Mouse (Mus musculus) embryonic facial prominence, embryonic 14.5 days (tissue): Measurements from ENCODE around the gene Yipf2. TPM values are rescaled to one million over a fixed set of nuclear protein-coding genes. Genes with fewer than 3 reads are reported as not detected.

Experiments used
- ATAC-seq: fragments of 200-750 bp; cut with Nextera tagmentation; 2 replicates; pipeline ENCODE4 v1.8.0; 2017; ENCODE audit warnings: low read depth, moderate number of reproducible peaks, moderate TSS enrichment
- DNase-seq: peaks from one replicate; pipeline ENCODE4 v3.0.0-alpha.2; 2015; ENCODE audit warnings: low spot score
- H3K27ac ChIP-seq: fragments of 300-500 bp; sonication (generic); replicated peaks from 2 replicates; pipeline ENCODE4 v1.5.1; 2014; ENCODE audit warnings: low read depth, mild to moderate bottlenecking, low read length, moderate library complexity
- H3K27me3 ChIP-seq: fragments of 300-500 bp; sonication (generic); replicated peaks from 2 replicates; pipeline ENCODE4 v1.6.1; 2014; ENCODE audit warnings: low read length; ENCODE audit not compliant: control insufficient read depth, insufficient read depth
- H3K36me3 ChIP-seq: fragments of 300-500 bp; sonication (generic); 2 replicates; pipeline ENCODE4 v1.6.1; 2014; ENCODE audit warnings: low read length, mixed read lengths; ENCODE audit not compliant: control insufficient read depth, insufficient read depth
- H3K4me1 ChIP-seq: fragments of 300-500 bp; sonication (generic); 2 replicates; pipeline ENCODE4 v1.6.1; 2014; ENCODE audit warnings: antibody characterized with exemption, low read length; ENCODE audit not compliant: control insufficient read depth, insufficient read depth
- H3K4me2 ChIP-seq: fragments of 300-500 bp; sonication (generic); 2 replicates; pipeline ENCODE4 v1.6.1; 2014; ENCODE audit warnings: low read depth, mild to moderate bottlenecking, low read length, moderate library complexity, mixed read lengths
- H3K4me3 ChIP-seq: fragments of 300-500 bp; sonication (generic); 2 replicates; pipeline ENCODE4 v1.5.1; 2014; ENCODE audit warnings: low read depth, mild to moderate bottlenecking, low read length
- H3K9ac ChIP-seq: fragments of 300-500 bp; sonication (generic); 2 replicates; pipeline ENCODE4 v1.6.1; 2014; ENCODE audit warnings: low read depth, mild to moderate bottlenecking, low read length, moderate library complexity, mixed read lengths
- H3K9me3 ChIP-seq: fragments of 300-500 bp; sonication (generic); 2 replicates; pipeline ENCODE4 v1.6.1; 2016; ENCODE audit warnings: low read length; ENCODE audit not compliant: control insufficient read depth
- WGBS: fragments of 180-500 bp; shearing (Covaris S2); extraction: QIAGEN DNeasy Blood & Tissue Kit; methylation state at CpG from one replicate; pipeline ENCODE4 v1.1.7; 2014; 5-methylcytosine and 5-hydroxymethylcytosine counted together
- polyA plus RNA-seq: library from polyadenylated mRNA; unstranded; fragments of >200 nt; fragmentation: Nextera tagmentation; extraction: Ambion mirVana; gene quantifications from 2 replicates; pipeline ENCODE4 v1.2.1, GENCODE M21; 2014

The Yipf2 gene
- polyA plus RNA-seq, 1 experiment from 2014 or later, result 16.0 TPM

- no peaks in the 10 kb centered on the region for H3K27me3 ChIP-seq
- DNase-seq (no peak), ATAC-seq (no peak)
- H3K27ac ChIP-seq, result no peak overlapping the region
- 0 out of 2 replicates have a peak, but pooled peaks cover 14% of the 10 kb centered on the region for H3K36me3 ChIP-seq
- no peak overlapping the region for H3K4me3 ChIP-seq
- H3K4me1 ChIP-seq, result peaks cover 9% of the 10 kb centered on the region; the same call in 1 of the 2 replicates
- no peak overlapping the region for H3K9ac ChIP-seq
- 98% methylated on average over 1 of the region's 1 CpGs for WGBS
- no peaks in the 10 kb centered on the region for H3K9me3 ChIP-seq
- H3K4me2 ChIP-seq, result no peak overlapping the region
Observed at GRCm38 (mm10) chr9:21622676-21623075, 30.0 kb upstream of the Yipf2 start.

DNA sequence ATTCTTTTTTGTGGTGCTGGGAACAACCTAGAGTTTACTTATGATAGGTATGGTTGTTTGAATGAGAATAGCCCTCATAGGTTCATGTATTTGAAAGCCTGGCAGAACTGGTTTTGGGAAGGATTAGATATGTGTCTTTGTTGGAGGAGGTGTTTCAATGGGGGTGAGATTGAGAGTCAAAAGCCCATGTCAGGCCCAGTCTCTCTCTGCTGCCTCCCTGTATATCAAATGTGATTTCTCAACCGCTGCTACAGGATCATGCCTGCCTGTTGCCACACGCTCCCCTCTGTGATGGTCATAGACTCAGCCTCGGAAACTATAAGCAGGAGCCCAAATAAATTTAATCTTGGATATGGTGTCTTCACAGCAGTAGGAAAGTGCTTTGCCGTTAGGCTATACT is 27.6 kb upstream of the Yipf2 start:
- 82% methylated on average over 4 of the region's 4 CpGs for WGBS
- no peaks in the 10 kb centered on the region for H3K27me3 ChIP-seq
- no peak overlapping the region for H3K27ac ChIP-seq
- no peak for ATAC-seq
- DNase-seq, result no peak
- no peak overlapping the region for H3K4me3 ChIP-seq
- 0 out of 2 replicates have a peak, but pooled peaks cover 14% of the 10 kb centered on the region for H3K36me3 ChIP-seq
- no peak overlapping the region for H3K4me2 ChIP-seq
- no peak overlapping the region for H3K9ac ChIP-seq
- no peaks in the 10 kb centered on the region for H3K9me3 ChIP-seq
- peaks cover 14% of the 10 kb centered on the region; the same call in 1 of the 2 replicates for H3K4me1 ChIP-seq

- 0 out of 2 replicates have a peak, but pooled peaks cover 11% of the 10 kb centered on the region for H3K36me3 ChIP-seq
- no peaks in the 10 kb centered on the region for H3K9me3 ChIP-seq
- peak overlapping the region; percentile 96 for H3K27ac ChIP-seq
- ATAC-seq (no peak), DNase-seq (peak; percentile 53)
- H3K27me3 ChIP-seq, result no peaks in the 10 kb centered on the region
- peak overlapping the region; percentile 87 for H3K9ac ChIP-seq
- peaks cover 18% of the 10 kb centered on the region; the same call in 1 of the 2 replicates for H3K4me1 ChIP-seq
- H3K4me2 ChIP-seq, result peak overlapping the region; percentile 60
- 3% methylated on average over 10 of the region's 10 CpGs for WGBS
- peak overlapping the region; percentile 84 for H3K4me3 ChIP-seq
Observed at GRCm38 (mm10) chr9:21617066-21617465, 24.4 kb upstream of the Yipf2 start.

DNA sequence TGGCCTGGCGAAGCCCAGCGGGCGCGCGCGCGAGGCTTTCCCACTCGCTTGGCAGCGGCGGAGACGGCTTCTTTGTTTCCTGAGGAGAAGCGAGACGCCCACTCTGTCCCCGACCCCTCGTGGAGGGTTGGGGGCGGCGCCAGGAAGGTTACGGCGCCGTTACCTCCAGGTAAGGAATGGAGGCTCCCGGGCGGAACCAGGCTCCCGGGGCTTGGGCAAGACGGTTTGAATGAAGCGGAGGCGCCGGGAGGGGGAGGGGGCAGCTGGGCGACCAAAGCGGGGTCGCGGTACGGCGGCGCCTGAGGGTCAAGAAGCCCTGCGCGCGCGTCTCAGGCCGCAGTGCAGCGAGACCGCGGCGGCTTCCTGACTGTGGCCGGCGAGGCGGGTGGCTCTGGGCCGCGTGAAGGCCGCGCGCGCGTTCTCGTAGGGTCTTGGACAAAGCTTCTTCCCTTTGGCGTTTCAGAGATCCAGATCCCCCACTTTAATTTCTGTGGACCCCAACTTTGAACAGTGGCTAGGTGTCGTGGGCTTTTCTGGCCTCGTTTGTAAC is 23.7 kb upstream of the Yipf2 start:
- peak overlapping the region; percentile 84 for H3K4me3 ChIP-seq
- peak overlapping the region; percentile 96 for H3K27ac ChIP-seq
- peaks cover 18% of the 10 kb centered on the region; the same call in 1 of the 2 replicates for H3K4me1 ChIP-seq
- 0 out of 2 replicates have a peak, but pooled peaks cover 11% of the 10 kb centered on the region for H3K36me3 ChIP-seq
- H3K9ac ChIP-seq, result peak overlapping the region; percentile 87
- WGBS, result 1% methylated on average over 26 of the region's 57 CpGs
- DNase-seq, result peak; percentile 91
- ATAC-seq, result peak; percentile 81
- no peaks in the 10 kb centered on the region for H3K9me3 ChIP-seq
- H3K27me3 ChIP-seq, result no peaks in the 10 kb centered on the region
- H3K4me2 ChIP-seq, result peak overlapping the region; percentile 60

DNA sequence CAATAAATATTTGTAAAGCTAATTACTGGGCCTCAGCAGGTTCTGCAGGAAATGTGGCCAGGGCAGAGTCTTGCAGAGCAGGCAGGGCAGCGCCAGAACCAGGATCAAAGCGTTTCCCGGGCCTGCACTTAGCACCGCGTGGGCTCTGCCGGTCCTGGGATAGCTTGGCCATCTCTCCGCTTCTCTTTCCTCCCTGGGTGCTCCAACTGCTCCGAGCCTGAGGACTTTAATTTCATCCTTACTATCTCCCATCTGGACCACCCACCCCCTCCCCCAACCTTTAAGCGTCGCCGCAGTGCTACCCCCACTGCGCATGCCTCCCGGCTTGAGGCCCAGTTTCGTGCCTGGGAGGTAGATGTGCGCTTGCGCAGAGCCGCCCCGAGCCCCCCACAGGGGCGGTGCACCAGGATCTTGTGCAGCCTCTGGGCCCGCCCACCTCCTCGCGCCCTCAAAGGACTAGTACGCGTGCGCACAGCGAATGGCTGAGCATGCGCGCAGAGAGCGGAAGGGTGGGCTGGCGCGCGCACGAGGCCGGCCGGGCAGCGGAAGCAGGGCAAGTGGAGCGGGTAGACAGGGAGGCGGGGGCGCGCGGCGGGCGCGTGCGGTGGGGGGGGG is 23.1 kb upstream of the Yipf2 start, which contains the start of gene Smarca4:
Smarca4 (plus strand) TSS at position 553 of the 615 bp plus-strand sequence.
- H3K4me3 ChIP-seq, result peak within 1 kb of the TSS; percentile 84
- no peaks in the 10 kb centered on the region for H3K9me3 ChIP-seq
- DNase-seq, result peak; percentile 99
- WGBS, result 0% methylated on average over 33 of the region's 45 CpGs
- peaks cover 18% of the 10 kb centered on the region; the same call in 1 of the 2 replicates for H3K4me1 ChIP-seq
- H3K4me2 ChIP-seq, result peak within 1 kb of the TSS; percentile 60
- H3K27ac ChIP-seq, result peak within 1 kb of the TSS; percentile 96
- 0 out of 2 replicates have a peak, but pooled peaks cover 11% of the 10 kb centered on the region for H3K36me3 ChIP-seq
- ATAC-seq, result peak; percentile 96
- peak within 1 kb of the TSS; percentile 87 for H3K9ac ChIP-seq
- H3K27me3 ChIP-seq, result no peaks in the 10 kb centered on the region

DNA sequence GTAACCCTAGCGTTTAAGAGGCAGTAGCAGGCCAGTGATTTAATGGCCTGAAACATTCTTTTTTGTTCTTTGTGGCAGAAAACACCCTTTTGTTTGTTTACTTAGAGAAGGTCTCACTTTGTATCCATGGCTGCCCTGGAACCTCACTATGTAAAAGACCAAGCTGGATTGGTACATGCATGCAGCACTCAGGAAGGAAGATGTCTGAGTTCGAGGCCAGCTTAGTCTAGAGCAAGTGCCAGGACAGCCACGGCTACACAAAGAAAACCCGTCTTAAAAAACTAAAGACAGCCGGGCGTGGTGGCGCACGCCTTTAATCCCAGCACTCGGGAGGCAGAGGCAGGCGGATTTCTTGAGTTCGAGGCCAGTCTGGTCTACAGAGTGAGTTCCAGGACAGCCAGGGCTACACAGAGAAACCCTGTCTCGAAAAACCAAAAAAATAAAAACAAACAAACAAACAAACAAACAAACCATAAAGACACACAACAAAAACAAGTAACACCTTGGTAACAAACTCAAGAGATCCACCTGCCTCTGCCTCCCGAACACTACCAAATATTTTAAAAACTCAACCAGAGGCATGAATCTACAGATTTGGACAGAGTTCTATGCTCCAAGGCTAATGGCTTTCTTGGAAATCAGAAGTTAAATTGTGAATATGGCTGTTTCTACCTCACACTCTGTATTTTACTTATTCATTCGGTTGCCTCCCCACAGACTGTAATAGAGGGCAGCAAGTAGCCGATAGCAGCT is 22.4 kb upstream of the Yipf2 start:
- H3K4me2 ChIP-seq, result peak overlapping the region; percentile 53
- H3K27me3 ChIP-seq, result no peaks in the 10 kb centered on the region
- no peak for ATAC-seq
- peak overlapping the region; percentile 65 for H3K9ac ChIP-seq
- H3K4me3 ChIP-seq, result peak overlapping the region; percentile 84
- peaks cover 18% of the 10 kb centered on the region; the same call in 1 of the 2 replicates for H3K4me1 ChIP-seq
- H3K36me3 ChIP-seq, result 0 out of 2 replicates have a peak, but pooled peaks cover 11% of the 10 kb centered on the region
- no peaks in the 10 kb centered on the region for H3K9me3 ChIP-seq
- no peak for DNase-seq
- H3K27ac ChIP-seq, result peak overlapping the region; percentile 88
- 76% methylated on average over 15 of the region's 15 CpGs for WGBS

- WGBS, result 74% methylated on average over 1 of the region's 1 CpGs
- Histone ChIP-seq H3K9ac (no peak overlapping the region), H3K4me2 (no peak overlapping the region), H3K9me3 (no peaks in the 10 kb centered on the region), H3K4me1 (0 out of 2 replicates have a peak, but pooled peaks cover under 1% of the 10 kb centered on the region), H3K27me3 (no peaks in the 10 kb centered on the region), H3K36me3 (no peaks in the 10 kb centered on the region), H3K4me3 (no peak overlapping the region), H3K27ac (no peak overlapping the region)
- ATAC-seq (no peak), DNase-seq (no peak)
Observed at GRCm38 (mm10) chr9:21609861-21610260, 17.2 kb upstream of the Yipf2 start.

DNA sequence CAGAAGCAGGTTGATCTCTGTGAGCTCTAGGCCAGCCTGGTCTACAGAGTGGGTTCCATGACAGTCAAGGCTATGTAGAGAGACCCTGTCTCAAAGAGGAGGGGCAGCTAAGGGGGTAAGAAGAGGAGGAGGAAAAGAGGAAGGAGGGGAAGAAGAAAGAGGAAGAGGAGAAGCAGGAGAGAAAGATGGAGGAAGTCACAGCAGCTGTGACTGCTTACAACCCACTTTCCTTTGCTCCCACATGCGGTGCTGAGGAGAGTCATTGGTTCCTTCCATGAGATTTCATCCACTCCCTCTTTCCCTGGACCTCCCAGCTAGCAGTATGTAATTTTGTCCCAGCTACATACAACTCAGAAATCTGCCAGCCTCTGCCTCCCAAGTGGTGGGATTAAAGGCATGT is 14.0 kb upstream of the Yipf2 start:
- no peak for DNase-seq
- no peaks in the 10 kb centered on the region for H3K36me3 ChIP-seq
- no peak overlapping the region for H3K4me2 ChIP-seq
- no peak overlapping the region for H3K27ac ChIP-seq
- 75% methylated on average over 1 of the region's 1 CpGs for WGBS
- ATAC-seq, result no peak
- H3K27me3 ChIP-seq, result no peaks in the 10 kb centered on the region
- H3K9ac ChIP-seq, result no peak overlapping the region
- no peaks in the 10 kb centered on the region for H3K4me1 ChIP-seq
- H3K9me3 ChIP-seq, result no peaks in the 10 kb centered on the region
- no peak overlapping the region for H3K4me3 ChIP-seq
